Mouse (Mus musculus) midbrain, embryonic 15.5 days (tissue): ENCODE results near the gene Trim28. TPM values are rescaled to one million over a fixed set of nuclear protein-coding genes. Genes with fewer than 3 reads are reported as not detected.

ENCODE experiments used
- ATAC-seq: fragments of 200-750 bp; cut with Nextera tagmentation; replicated peaks from 2 replicates; pipeline ENCODE4 v1.8.0; 2017; ENCODE audit warnings: moderate TSS enrichment
- H3K27ac ChIP-seq: fragments of 300-500 bp; sonication (generic); 2 replicates; pipeline ENCODE4 v1.5.1; 2015; ENCODE audit warnings: mild to moderate bottlenecking, inconsistent platforms
- H3K27me3 ChIP-seq: fragments of 300-500 bp; sonication (generic); replicated peaks from 2 replicates; pipeline ENCODE4 v1.6.1; 2015; ENCODE audit warnings: inconsistent platforms
- H3K36me3 ChIP-seq: fragments of 300-500 bp; sonication (generic); replicated peaks from 2 replicates; pipeline ENCODE4 v1.6.1; 2015; ENCODE audit warnings: inconsistent platforms
- H3K4me1 ChIP-seq: fragments of 300-500 bp; sonication (generic); 2 replicates; pipeline ENCODE4 v1.6.1; 2015; ENCODE audit warnings: inconsistent platforms
- H3K4me2 ChIP-seq: fragments of 300-500 bp; sonication (generic); 2 replicates; pipeline ENCODE4 v1.6.1; 2015; ENCODE audit warnings: inconsistent platforms, mild to moderate bottlenecking, moderate library complexity
- H3K4me3 ChIP-seq: fragments of 300-500 bp; sonication (generic); 2 replicates; pipeline ENCODE4 v1.5.1; 2015; ENCODE audit warnings: mild to moderate bottlenecking, inconsistent platforms
- H3K9ac ChIP-seq: fragments of 300-500 bp; sonication (generic); 2 replicates; pipeline ENCODE4 v1.6.1; 2015; ENCODE audit warnings: mild to moderate bottlenecking, inconsistent platforms
- H3K9me3 ChIP-seq: fragments of 300-500 bp; sonication (generic); 2 replicates; pipeline ENCODE4 v1.6.1; 2016; ENCODE audit warnings: inconsistent platforms
- WGBS: fragments of 180-500 bp; shearing (Covaris S2); methylation state at CpG from one replicate; pipeline ENCODE4 v1.1.7; 2015; ENCODE audit warnings: mixed read lengths; 5-methylcytosine and 5-hydroxymethylcytosine counted together
- polyA plus RNA-seq: library from polyadenylated mRNA; unstranded; fragments of >200 nt; fragmentation: Nextera tagmentation; extraction: Ambion mirVana; gene quantifications from 2 replicates; pipeline ENCODE4 v1.2.1, GENCODE M21; 2015

The Trim28 gene
- polyA plus RNA-seq, 1 experiment from 2014 or later: 229 TPM

DNA sequence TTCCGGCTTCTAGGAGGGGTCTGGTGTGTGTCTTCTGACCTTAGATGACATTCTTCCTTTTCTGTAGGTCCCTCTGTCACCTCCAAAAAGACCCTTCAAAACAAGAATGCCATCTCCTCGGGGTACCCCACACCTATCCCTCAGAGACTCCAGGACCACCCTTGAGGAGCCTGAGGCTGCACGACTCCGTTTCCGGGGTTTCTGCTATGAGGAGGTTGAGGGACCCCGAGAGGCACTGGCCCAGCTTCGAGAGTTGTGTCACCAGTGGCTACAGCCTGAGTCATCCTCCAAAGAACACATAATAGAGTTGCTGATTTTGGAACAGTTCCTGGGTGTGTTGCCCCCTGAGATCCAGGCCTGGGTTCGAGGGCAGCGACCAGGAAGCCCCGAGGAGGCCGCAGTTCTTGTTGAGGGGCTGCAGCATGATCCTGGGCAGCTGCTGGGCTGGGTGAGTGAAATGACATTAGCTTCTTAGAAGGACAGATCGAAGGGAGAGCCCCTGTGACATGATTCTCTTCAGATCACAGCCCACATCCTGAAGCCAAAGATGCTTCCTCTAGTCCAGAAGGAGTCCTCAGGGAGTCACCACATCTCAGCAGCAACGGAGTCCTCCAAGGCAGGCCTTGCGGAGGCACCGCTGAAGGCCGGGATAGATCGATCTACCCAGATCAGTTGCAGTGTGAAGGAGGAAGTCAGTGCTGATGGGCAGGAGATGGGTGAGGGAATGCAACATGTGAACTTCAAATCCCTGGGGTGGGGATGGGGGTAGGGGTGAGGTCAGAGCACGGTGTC, 19.8 kb upstream of the Trim28 start:
- Histone ChIP-seq H3K9ac (peak overlapping the region; percentile 41; the same call in 1 of the 2 replicates), H3K4me1 (peaks cover 18% of the 10 kb centered on the region), H3K27ac (peak overlapping the region; percentile 95), H3K4me2 (peak overlapping the region; percentile 64), H3K27me3 (no peaks in the 10 kb centered on the region), H3K4me3 (peak overlapping the region; percentile 60), H3K36me3 (no peaks in the 10 kb centered on the region), H3K9me3 (no peaks in the 10 kb centered on the region)
- no peak for ATAC-seq
- 88% methylated on average over 18 of the region's 18 CpGs for WGBS

DNA sequence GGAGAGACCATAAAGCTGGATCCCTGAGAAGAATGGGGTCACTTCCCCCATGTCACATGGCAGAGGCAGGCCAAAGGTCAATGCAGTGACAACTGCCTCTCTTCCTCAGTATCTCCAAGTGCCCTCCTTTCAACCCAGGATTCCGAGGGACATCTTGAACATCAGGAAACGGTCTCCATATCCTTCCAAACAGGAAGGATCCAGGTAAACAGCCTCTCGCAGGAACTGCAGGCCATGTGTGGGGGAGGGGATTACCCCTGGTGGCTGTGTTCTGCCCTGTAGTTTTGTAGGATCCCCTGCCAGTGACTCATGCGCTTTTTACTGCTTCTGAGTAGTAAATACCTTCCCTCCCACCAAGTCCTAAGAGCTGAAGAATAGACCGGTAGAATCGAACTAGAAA, 19.1 kb upstream of the Trim28 start:
- H3K9me3 ChIP-seq: no peaks in the 10 kb centered on the region

DNA sequence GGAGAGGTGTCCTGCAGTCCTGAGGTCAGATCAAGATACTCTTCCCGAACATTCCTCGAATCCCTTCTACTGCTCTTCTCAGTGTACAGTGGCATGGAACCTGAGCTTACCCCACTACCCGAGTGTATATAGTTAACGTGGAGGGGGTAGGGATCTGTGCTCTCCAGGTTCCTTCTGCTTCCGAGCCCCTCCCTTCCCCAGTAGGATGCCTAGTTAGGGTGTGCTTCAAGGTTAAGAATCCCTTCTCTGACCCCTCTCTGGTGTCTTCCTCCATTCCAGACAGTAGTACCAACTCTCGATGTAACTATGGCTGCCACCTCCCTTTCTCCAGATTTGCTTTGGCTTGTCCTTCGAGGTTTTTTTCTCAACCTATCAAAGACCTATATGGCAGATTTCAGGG, 18.6 kb upstream of the Trim28 start:
- peaks cover 18% of the 10 kb centered on the region for H3K4me1 ChIP-seq
- WGBS: 90% methylated on average over 7 of the region's 7 CpGs
- H3K36me3 ChIP-seq: no peaks in the 10 kb centered on the region
- H3K9ac ChIP-seq: no peak overlapping the region
- no peak for ATAC-seq
- H3K27me3 ChIP-seq: no peaks in the 10 kb centered on the region
- H3K27ac ChIP-seq: no peak overlapping the region
- H3K4me3 ChIP-seq: no peak overlapping the region
- H3K4me2 ChIP-seq: no peak overlapping the region
- no peaks in the 10 kb centered on the region for H3K9me3 ChIP-seq

More for the DNA sequence above, 19.1 kb upstream of the Trim28 start:
- 76% methylated on average over 6 of the region's 6 CpGs for WGBS
- H3K4me3 ChIP-seq: no peak overlapping the region
- H3K9ac ChIP-seq: no peak overlapping the region
- no peak overlapping the region for H3K27ac ChIP-seq
- no peaks in the 10 kb centered on the region for H3K36me3 ChIP-seq
- no peaks in the 10 kb centered on the region for H3K27me3 ChIP-seq
- peaks cover 18% of the 10 kb centered on the region for H3K4me1 ChIP-seq
- H3K4me2 ChIP-seq: no peak overlapping the region
- no peak for ATAC-seq

DNA sequence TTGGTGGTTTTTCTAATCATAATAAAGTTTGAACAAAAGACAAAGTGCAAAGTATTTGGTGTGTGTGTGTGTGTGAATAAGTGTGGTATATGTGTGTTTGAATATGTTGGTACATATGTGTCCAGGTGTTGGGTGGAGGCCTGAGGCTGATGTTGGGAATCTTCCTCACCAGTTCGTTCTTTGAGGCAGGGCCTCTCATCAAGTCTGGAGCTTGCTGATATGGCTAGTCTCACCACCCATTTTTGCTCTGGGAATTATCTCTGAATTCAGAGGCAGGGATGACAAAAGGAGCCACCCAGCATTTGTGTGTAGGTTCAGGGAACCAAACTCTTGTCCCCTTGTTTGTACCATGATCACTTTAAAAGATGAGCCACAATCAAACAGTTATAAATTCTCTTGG, 13.2 kb upstream of the Trim28 start:
- ATAC-seq: no peak
- H3K9me3 ChIP-seq: no peaks in the 10 kb centered on the region
- no peak overlapping the region for H3K27ac ChIP-seq
- no peak overlapping the region for H3K4me3 ChIP-seq
- WGBS: 88% methylated on average over 1 of the region's 1 CpGs
- no peak overlapping the region for H3K4me2 ChIP-seq
- H3K36me3 ChIP-seq: no peaks in the 10 kb centered on the region
- no peak overlapping the region for H3K9ac ChIP-seq
- no peaks in the 10 kb centered on the region for H3K4me1 ChIP-seq
- H3K27me3 ChIP-seq: no peaks in the 10 kb centered on the region

DNA sequence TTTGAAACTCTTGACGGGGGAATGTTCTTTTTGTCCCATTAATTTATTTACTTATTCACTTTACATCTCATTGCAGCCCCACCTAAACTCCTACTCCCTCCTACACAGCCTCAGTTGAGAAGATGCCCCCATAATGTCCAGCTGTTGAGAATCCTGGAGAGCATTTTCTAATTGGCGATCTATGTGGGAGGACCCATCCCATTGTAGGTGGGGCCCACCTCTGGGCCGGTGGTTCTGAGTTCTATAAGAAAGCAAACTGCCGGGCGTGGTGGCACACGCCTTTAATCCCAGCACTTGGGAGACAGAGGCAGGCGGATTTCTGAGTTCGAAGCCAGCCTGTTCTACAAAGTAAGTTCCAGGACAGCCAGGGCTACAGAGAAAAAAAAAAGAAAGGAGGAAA, 12.0 kb upstream of the Trim28 start:
- Histone ChIP-seq H3K9ac (no peak overlapping the region), H3K27ac (no peak overlapping the region), H3K27me3 (no peaks in the 10 kb centered on the region), H3K4me2 (no peak overlapping the region), H3K36me3 (no peaks in the 10 kb centered on the region), H3K4me1 (no peaks in the 10 kb centered on the region), H3K4me3 (no peak overlapping the region), H3K9me3 (no peaks in the 10 kb centered on the region)
- ATAC-seq: no peak
- WGBS: 83% methylated on average over 8 of the region's 8 CpGs

DNA sequence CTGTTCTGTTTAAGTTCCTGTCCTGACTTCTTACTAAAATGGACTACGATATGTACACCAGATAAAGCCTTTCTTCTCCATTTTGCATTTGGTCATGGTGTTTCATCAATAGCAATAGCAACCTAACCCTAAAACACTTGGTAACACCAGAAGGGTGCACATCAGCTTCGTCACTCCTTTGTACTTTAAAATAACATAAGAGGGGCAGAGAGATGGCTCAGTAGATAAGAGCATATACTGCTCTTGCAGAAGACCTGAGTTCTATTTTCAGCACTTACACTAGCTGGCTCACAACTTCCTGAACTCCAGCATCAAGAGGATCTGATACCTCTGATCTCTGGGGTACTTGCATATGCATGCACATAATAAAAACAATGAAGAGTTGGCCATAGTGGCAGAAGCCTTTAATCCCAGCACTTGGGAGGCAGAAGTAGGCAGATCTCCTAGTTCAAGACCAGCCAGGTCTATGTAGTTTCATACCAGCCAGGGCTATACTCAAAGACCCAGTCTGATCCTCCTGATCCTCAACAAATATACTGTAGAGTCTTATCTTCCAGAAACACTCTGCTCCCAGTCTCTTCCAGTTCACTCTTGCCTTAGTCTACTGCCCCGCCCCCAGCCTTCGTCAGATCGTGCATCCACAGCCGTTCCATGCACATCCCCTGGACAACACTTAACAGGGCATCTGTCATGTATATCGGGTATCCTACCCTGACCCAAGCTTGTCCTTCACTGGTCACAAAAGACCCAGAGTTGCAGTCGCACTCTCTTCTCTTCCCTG, 11.3 kb upstream of the Trim28 start:
- no peak overlapping the region for H3K4me3 ChIP-seq
- no peak for ATAC-seq
- WGBS: 86% methylated on average over 8 of the region's 8 CpGs
- no peaks in the 10 kb centered on the region for H3K9me3 ChIP-seq
- H3K4me2 ChIP-seq: no peak overlapping the region
- no peaks in the 10 kb centered on the region for H3K4me1 ChIP-seq
- H3K36me3 ChIP-seq: no peaks in the 10 kb centered on the region
- H3K9ac ChIP-seq: no peak overlapping the region
- no peak overlapping the region for H3K27ac ChIP-seq
- no peaks in the 10 kb centered on the region for H3K27me3 ChIP-seq

DNA sequence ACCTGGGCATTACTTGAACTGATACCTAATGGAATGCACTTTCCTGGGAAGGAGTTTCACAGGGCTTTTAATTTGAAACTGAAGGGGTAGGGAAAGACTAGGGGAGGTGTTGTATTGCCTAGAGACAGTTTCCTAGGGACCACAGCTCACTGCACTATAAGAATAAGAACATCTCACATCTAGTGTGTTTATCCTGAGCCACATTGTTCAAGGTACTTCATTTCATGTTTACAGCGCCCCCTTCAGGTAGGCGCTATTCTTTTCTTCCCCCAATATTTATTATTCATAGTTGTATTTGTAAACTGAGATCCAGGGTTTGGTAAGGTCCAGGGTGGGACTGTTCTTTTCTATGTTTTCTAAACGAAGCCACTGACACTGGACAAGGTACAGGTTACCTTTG, 6.7 kb upstream of the Trim28 start:
- H3K27ac ChIP-seq: no peak overlapping the region
- no peaks in the 10 kb centered on the region for H3K36me3 ChIP-seq
- no peaks in the 10 kb centered on the region for H3K27me3 ChIP-seq
- no peaks in the 10 kb centered on the region for H3K4me1 ChIP-seq
- no peak overlapping the region for H3K4me3 ChIP-seq
- WGBS: 8% methylated on average over 3 of the region's 3 CpGs
- H3K9me3 ChIP-seq: no peaks in the 10 kb centered on the region
- H3K9ac ChIP-seq: no peak overlapping the region
- ATAC-seq: no peak
- H3K4me2 ChIP-seq: no peak overlapping the region

DNA sequence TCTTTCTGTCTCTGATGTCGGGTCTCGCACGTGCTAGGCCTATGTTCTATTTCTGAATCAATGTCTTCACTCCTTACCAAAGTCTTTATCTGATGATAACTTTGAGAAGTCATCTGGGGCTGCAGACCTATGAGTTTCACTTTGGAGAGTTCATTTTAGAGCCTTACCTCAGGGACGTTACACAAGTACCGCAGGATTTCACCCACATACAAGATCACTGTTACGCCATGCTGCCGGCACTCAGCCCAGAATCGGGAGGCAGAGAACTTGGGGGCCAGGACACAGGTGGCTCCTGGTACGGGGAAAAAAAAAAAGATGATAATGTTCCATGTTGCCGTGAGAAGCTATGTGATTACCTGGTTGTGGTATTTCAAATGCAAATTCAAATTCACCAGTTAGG, 5.8 kb upstream of the Trim28 start:
- 89% methylated on average over 10 of the region's 10 CpGs for WGBS

DNA sequence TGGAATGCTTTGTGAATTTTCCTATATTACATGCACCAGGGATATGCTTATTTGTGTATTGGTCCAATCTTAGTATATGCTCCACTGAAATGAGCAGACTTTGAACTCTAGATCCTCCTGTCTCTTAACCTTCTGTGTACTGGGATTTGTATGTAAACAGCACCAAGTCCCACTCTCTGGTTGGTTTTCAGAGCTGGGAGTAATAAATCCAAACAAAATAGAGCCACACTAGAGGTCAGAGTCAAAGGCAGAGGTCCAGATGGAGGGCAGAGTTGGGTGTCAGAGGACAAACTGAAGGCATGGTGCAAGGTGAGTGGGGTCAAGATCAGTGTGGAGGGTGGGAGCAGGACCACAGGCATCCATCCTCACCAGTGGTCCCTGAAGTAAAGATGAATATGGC, 3.1 kb upstream of the Trim28 start:
- H3K36me3 ChIP-seq: no peaks in the 10 kb centered on the region
- no peaks in the 10 kb centered on the region for H3K9me3 ChIP-seq
- no peaks in the 10 kb centered on the region for H3K27me3 ChIP-seq
- H3K4me1 ChIP-seq: no peaks in the 10 kb centered on the region
- H3K4me2 ChIP-seq: no peak overlapping the region
- ATAC-seq: no peak
- no peak overlapping the region for H3K9ac ChIP-seq
- H3K4me3 ChIP-seq: no peak overlapping the region
- H3K27ac ChIP-seq: no peak overlapping the region

More for the DNA sequence above, 5.8 kb upstream of the Trim28 start:
- Histone ChIP-seq H3K4me1 (no peaks in the 10 kb centered on the region), H3K36me3 (no peaks in the 10 kb centered on the region), H3K27me3 (no peaks in the 10 kb centered on the region), H3K4me3 (no peak overlapping the region), H3K27ac (no peak overlapping the region), H3K4me2 (no peak overlapping the region), H3K9me3 (no peaks in the 10 kb centered on the region), H3K9ac (no peak overlapping the region)
- no peak for ATAC-seq

DNA sequence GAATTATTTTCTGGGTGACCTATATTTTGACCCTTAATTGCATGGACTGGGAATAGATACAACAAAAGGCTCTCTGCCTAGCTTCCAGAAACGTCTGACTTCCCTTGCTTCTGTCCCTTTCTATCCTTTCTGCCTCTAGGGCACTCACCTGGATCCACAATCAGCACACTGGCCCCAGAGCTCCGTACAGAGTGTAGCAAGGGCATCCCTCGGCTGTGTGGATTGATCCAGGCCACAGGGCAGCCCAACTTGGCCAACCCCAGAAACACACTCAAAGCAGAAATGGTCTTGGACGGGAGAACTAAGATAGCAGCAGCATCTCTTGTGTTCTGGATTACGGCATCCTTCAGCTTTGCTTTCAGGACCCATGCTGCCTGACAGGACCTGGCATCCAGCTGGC, 1.7 kb upstream of the Trim28 start:
- Histone ChIP-seq H3K27me3 (no peaks in the 10 kb centered on the region), H3K36me3 (no peaks in the 10 kb centered on the region), H3K4me3 (no peak overlapping the region), H3K27ac (no peak overlapping the region), H3K4me2 (no peak overlapping the region), H3K4me1 (no peaks in the 10 kb centered on the region), H3K9ac (no peak overlapping the region), H3K9me3 (no peaks in the 10 kb centered on the region)
- 72% methylated on average over 5 of the region's 5 CpGs for WGBS
- ATAC-seq: no peak

DNA sequence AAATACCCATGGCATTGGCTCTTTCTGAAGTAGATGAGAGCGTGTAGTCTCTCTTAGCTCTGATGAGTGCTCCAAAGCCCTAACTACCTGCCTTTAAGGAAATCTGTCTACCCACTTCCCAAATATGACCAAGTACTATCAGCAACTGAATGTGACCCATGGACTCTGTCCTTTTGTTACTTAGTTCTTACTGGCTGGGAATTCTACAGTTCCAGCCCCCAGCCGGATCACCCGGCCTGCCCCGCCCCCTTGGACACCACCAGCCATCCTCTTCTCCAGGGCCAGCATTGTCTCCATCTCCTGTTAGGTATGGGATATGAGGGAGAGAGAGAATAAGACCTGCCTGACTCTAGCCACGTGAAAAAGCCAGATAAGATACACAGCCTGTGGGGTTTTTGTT, 861 bp upstream of the Trim28 start, which contains the start of gene Slc27a5:
TSS of gene Slc27a5 (minus strand) at position 140 of the 400 bp plus-strand sequence.
- H3K9ac ChIP-seq: no peak within 1 kb of the TSS
- no peaks in the 10 kb centered on the region for H3K9me3 ChIP-seq
- no peak within 1 kb of the TSS for H3K4me2 ChIP-seq
- no peak for ATAC-seq
- H3K36me3 ChIP-seq: no peaks in the 10 kb centered on the region
- no peaks in the 10 kb centered on the region for H3K27me3 ChIP-seq
- 77% methylated on average over 5 of the region's 5 CpGs for WGBS
- H3K4me1 ChIP-seq: no peaks in the 10 kb centered on the region
- no peak within 1 kb of the TSS for H3K4me3 ChIP-seq
- no peak within 1 kb of the TSS for H3K27ac ChIP-seq

DNA sequence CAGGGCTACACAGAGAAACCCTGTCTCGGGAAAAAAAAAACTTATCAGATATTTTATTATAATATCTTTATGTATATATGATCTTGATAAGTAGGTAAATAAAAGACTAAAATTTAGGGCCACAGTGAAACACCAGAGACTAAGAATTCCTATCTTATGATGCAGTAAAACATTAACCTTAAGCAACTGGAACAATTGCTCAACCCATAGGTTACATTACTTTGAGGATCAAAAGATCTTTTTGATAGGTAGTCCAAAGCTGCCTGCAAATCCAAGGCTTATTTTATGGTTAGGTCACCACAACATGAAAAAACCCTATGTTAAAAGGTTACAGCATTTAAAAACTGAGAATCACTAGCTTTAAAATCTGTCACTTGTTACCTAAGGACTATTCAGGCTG, 2.7 kb downstream of the Trim28 start:
- ATAC-seq: no peak
- WGBS: 78% methylated on average over 1 of the region's 1 CpGs
- no peak overlapping the region for H3K4me3 ChIP-seq
- no peak overlapping the region for H3K27ac ChIP-seq
- H3K4me2 ChIP-seq: no peak overlapping the region
- H3K9ac ChIP-seq: no peak overlapping the region
- peaks cover 3% of the 10 kb centered on the region; the same call in 1 of the 2 replicates for H3K36me3 ChIP-seq
- no peaks in the 10 kb centered on the region for H3K9me3 ChIP-seq
- H3K27me3 ChIP-seq: no peaks in the 10 kb centered on the region
- no peaks in the 10 kb centered on the region; the same call in 1 of the 2 replicates for H3K4me1 ChIP-seq
